Mouse (Mus musculus) midbrain, embryonic 11.5 days (tissue): Measurements from ENCODE around the gene Lenep. TPM values are rescaled to one million over a fixed set of nuclear protein-coding genes. Genes with fewer than 3 reads are reported as not detected.

Source experiments
- ATAC-seq: fragments of 200-750 bp; cut with Nextera tagmentation; 2 replicates; pipeline ENCODE4 v1.8.0; 2017; ENCODE audit warnings: moderate TSS enrichment, moderate library complexity; ENCODE audit not compliant: low FRiP score
- DNase-seq: peaks from one replicate; pipeline ENCODE4 v3.0.0; 2015; ENCODE audit warnings: low spot score; ENCODE audit errors: missing footprints
- H3K27ac ChIP-seq: fragments of 300-500 bp; sonication (generic); 2 replicates; pipeline ENCODE4 v1.5.1; 2014; ENCODE audit warnings: low read depth, low read length
- H3K27me3 ChIP-seq: fragments of 300-500 bp; sonication (generic); 2 replicates; pipeline ENCODE4 v1.6.1; 2014; ENCODE audit warnings: mild to moderate bottlenecking, low read length, moderate library complexity, mixed read lengths; ENCODE audit not compliant: control insufficient read depth, insufficient read depth
- H3K36me3 ChIP-seq: fragments of 300-500 bp; sonication (generic); 2 replicates; pipeline ENCODE4 v1.6.1; 2014; ENCODE audit warnings: mild to moderate bottlenecking, low read length, moderate library complexity, mixed read lengths; ENCODE audit not compliant: control insufficient read depth, insufficient read depth
- H3K4me1 ChIP-seq: fragments of 300-500 bp; sonication (generic); 2 replicates; pipeline ENCODE4 v1.6.1; 2014; ENCODE audit warnings: low read length; ENCODE audit not compliant: control insufficient read depth, insufficient read depth
- H3K4me2 ChIP-seq: fragments of 300-500 bp; sonication (generic); 2 replicates; pipeline ENCODE4 v1.6.1; 2014; ENCODE audit warnings: mild to moderate bottlenecking, moderate library complexity
- H3K4me3 ChIP-seq: fragments of 300-500 bp; sonication (generic); 2 replicates; pipeline ENCODE4 v1.5.1; 2014; ENCODE audit warnings: low read depth, low read length
- H3K9ac ChIP-seq: fragments of 300-500 bp; sonication (generic); 2 replicates; pipeline ENCODE4 v1.6.1; 2014; ENCODE audit warnings: low read length
- H3K9me3 ChIP-seq: fragments of 300-500 bp; sonication (generic); 2 replicates; pipeline ENCODE4 v1.6.1; 2016; ENCODE audit warnings: low read length; ENCODE audit not compliant: control insufficient read depth
- WGBS: fragments of 180-500 bp; shearing (Covaris S2); extraction: QIAGEN DNeasy Blood & Tissue Kit; methylation state at CpG from one replicate; pipeline ENCODE4 v1.1.7; 2014; 5-methylcytosine and 5-hydroxymethylcytosine counted together
- polyA plus RNA-seq: library from polyadenylated mRNA; unstranded; fragments of >200 nt; fragmentation: Nextera tagmentation; extraction: Ambion mirVana; gene quantifications from 2 replicates; pipeline ENCODE4 v1.2.1, GENCODE M21; 2014

Gene Lenep
- polyA plus RNA-seq, 1 experiment from 2014 or later = not detected

DNA sequence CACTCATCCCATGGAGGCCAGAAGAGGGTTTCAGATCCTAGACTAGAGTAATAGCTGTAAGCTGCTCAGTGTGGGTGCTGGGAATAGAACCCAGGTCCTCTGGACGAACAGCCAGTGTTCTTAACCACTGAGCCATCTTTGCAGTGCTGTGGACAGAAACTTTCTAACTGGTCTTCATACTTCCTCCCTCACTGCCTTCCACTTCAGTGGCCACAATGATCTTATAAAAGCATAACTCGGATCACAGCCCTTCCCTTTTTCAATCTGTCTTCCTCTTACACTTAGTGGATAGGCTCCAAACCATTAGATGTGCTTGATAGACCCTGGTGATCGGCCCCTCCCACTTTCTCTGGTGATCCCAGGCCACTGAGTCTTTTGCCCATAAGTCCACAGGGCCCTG is 42.4 kb downstream of the Lenep start:
- H3K9ac ChIP-seq = no peak overlapping the region
- H3K27me3 ChIP-seq = no peaks in the 10 kb centered on the region
- no peak overlapping the region for H3K27ac ChIP-seq
- H3K36me3 ChIP-seq = no peaks in the 10 kb centered on the region
- 83% methylated on average over 3 of the region's 3 CpGs for WGBS
- H3K4me3 ChIP-seq = no peak overlapping the region
- H3K4me1 ChIP-seq = no peaks in the 10 kb centered on the region
- no peak overlapping the region for H3K4me2 ChIP-seq
- no peak for DNase-seq
- H3K9me3 ChIP-seq = no peaks in the 10 kb centered on the region
- ATAC-seq = no peak

DNA sequence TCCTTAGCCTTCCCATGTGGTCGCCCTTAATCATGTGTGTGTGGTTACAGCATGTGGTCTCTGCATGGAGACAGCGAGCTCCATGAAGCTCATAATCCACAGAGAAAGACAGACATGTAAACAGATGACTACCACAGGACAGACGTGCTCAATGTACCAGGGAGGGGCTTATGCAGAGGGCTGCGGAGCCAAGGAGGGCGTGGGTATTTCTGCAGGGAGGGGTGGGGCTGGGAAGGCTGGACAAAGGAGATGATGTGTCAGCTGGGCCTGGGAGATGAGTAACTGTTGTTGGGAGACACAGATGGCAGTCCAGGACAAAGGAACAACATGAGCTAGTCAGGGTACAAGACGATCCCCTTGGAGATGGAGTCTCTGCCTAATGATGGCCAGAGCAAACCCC is 43.0 kb downstream of the Lenep start:
- no peak overlapping the region for H3K9ac ChIP-seq
- no peak overlapping the region for H3K4me2 ChIP-seq
- no peaks in the 10 kb centered on the region for H3K27me3 ChIP-seq
- no peaks in the 10 kb centered on the region for H3K36me3 ChIP-seq
- H3K4me3 ChIP-seq = no peak overlapping the region
- 73% methylated on average over 6 of the region's 6 CpGs for WGBS
- DNase-seq (no peak), ATAC-seq (no peak)
- no peak overlapping the region for H3K27ac ChIP-seq
- no peaks in the 10 kb centered on the region for H3K4me1 ChIP-seq
- H3K9me3 ChIP-seq = no peaks in the 10 kb centered on the region

DNA sequence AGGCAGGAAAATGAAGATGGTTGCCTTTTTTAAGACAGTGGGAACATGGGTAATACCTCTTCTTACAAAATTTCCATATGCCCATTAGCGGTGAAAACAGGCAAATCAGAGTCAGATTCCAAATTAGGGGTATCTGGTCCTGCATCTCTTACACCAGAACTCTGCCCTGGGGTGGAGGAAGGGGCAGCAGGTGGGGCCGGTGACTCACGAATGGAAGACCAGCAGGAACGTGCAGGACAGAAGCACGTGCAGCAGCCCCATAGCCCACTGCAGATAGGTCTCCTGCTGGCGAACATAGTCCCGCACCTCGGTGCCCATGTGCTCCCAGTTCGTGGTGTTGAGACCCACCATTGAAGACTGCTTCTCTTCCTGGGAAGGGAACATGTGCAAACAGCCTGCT is 46.6 kb downstream of the Lenep start:
- Histone ChIP-seq H3K27me3 (no peaks in the 10 kb centered on the region), H3K27ac (no peak overlapping the region), H3K4me2 (no peak overlapping the region), H3K36me3 (no peaks in the 10 kb centered on the region), H3K9me3 (no peaks in the 10 kb centered on the region), H3K4me3 (no peak overlapping the region), H3K9ac (no peak overlapping the region), H3K4me1 (no peaks in the 10 kb centered on the region)
- WGBS = 75% methylated on average over 9 of the region's 9 CpGs
- DNase-seq (no peak), ATAC-seq (no peak)

DNA sequence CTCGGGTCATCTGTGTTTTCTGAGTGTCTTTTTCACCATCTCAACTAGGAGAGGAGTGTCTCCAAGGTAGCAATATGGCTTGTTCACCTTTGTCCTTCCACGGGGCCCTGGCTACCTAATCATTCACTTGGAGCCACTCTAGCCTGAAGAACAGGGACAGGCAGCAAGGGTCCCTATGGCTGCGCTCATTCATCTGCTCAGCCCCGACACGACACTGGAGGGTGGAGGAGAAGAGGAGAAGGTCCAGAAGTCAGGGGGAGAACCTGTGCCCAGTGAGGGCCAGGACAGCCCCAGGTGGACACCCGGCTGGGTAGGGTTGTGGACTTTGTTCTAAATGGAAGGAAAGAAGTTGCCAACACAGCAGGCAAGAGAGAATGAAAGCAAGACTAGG is 47.1 kb downstream of the Lenep start:
- no peak for ATAC-seq
- Histone ChIP-seq H3K4me1 (no peaks in the 10 kb centered on the region), H3K27ac (no peak overlapping the region), H3K36me3 (no peaks in the 10 kb centered on the region), H3K4me3 (no peak overlapping the region), H3K9ac (no peak overlapping the region), H3K9me3 (no peaks in the 10 kb centered on the region), H3K27me3 (no peaks in the 10 kb centered on the region; the same call in 1 of the 2 replicates), H3K4me2 (no peak overlapping the region)
- 79% methylated on average over 6 of the region's 6 CpGs for WGBS
- no peak for DNase-seq

DNA sequence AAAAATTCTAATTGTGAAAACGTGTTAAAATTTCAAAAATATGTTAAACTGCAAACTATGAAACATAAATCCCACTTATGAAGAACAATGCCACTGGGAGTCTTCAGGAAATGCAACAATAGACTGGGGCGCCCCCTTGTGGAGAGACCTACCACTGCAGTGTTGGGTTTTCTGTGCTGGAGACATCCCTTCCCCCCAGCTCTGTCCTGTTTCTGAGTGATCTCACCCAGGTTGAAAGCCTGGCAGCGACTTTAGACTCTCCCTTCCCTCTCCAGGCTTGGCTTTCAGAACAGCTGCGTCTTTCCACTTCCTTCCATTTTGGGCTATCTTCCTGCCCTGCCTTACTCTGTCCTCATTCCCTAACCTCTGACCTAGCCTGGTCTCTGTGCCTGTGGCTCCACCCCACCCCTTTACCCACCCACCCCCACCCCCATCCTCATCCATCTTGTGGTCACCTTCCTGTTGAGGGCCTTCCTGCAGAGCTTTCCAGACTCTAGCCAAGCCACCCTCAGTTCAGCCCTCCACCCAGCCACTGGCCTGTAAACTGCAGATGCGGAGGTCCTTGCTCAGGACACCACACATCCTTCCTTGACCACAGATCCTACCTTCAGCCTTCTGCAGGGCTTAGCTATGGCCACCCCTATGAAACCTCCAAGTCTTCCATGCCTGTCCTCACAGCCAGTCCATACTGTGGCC is 47.6 kb downstream of the Lenep start:
- peak; percentile 98 for DNase-seq
- H3K27me3 ChIP-seq = peaks cover 2% of the 10 kb centered on the region
- H3K9me3 ChIP-seq = no peaks in the 10 kb centered on the region
- no peak overlapping the region for H3K4me2 ChIP-seq
- ATAC-seq = peak; percentile 28; the same call in 1 of the 2 replicates
- no peaks in the 10 kb centered on the region for H3K36me3 ChIP-seq
- no peak overlapping the region for H3K9ac ChIP-seq
- H3K27ac ChIP-seq = no peak overlapping the region
- no peak overlapping the region for H3K4me3 ChIP-seq
- peaks cover 4% of the 10 kb centered on the region for H3K4me1 ChIP-seq
- WGBS = 19% methylated on average over 5 of the region's 5 CpGs

DNA sequence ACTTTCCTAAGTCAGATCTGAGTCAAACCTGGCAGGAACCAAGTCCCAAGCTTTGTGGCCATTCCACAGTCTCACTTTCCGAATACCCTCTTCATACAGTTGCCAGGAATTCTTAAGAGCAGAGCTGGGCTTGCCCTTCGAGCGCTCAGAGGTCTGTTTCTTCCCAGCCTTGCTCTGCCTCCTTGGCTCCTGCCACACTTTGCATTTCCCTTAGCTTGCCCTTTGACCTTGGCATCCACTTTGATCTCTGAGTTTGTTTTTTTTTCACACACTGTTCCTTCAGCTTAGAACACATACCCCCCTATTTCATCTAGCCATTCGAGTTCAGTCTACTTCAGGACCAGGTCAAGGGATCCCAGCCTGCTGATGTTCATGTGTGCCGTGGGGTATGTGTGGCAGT is 51.3 kb downstream of the Lenep start:
- no peak for ATAC-seq
- DNase-seq = no peak
- Histone ChIP-seq H3K4me1 (peaks cover 13% of the 10 kb centered on the region), H3K27me3 (peaks cover 10% of the 10 kb centered on the region), H3K36me3 (no peaks in the 10 kb centered on the region), H3K4me2 (no peak overlapping the region), H3K9me3 (no peaks in the 10 kb centered on the region), H3K4me3 (no peak overlapping the region), H3K9ac (no peak overlapping the region), H3K27ac (no peak overlapping the region)
- WGBS = 66% methylated on average over 5 of the region's 5 CpGs

Other genes starting within 250 kb of the Lenep start
- 4.5 and 4.7 TPM in 2 replicates for gene Hcn3, start 242.6 kb downstream of the Lenep start, polyA plus RNA-seq
- gene Clk2, start 238.0 kb downstream of the Lenep start, polyA plus RNA-seq = 24.1 and 29.5 TPM in 2 replicates
- 74.4 and 77.2 TPM in 2 replicates for gene Scamp3, start 225.3 kb downstream of the Lenep start, polyA plus RNA-seq
- gene Fam189b, start 219.7 kb downstream of the Lenep start, polyA plus RNA-seq = 16.5 and 20.2 TPM in 2 replicates
- 41.4 and 45.9 TPM in 2 replicates for gene Gba, start 199.9 kb downstream of the Lenep start, polyA plus RNA-seq
- gene Thbs3, start 187.6 kb downstream of the Lenep start, polyA plus RNA-seq = 50.7 and 55.8 TPM in 2 replicates
- 174 and 179 TPM in 2 replicates for gene Mtx1, start 175.7 kb downstream of the Lenep start, polyA plus RNA-seq
- gene Muc1, start 173.7 kb downstream of the Lenep start, polyA plus RNA-seq = 2.7 and 4.4 TPM in 2 replicates
- 261 and 270 TPM in 2 replicates for gene Krtcap2, start 156.8 kb downstream of the Lenep start, polyA plus RNA-seq
- 7.1 and 8.5 TPM in 2 replicates for gene Trim46, start 156.5 kb downstream of the Lenep start, polyA plus RNA-seq
- 83.0 and 87.2 TPM in 2 replicates for gene Dpm3, start 143.4 kb downstream of the Lenep start, polyA plus RNA-seq
- 33.0 and 34.7 TPM in 2 replicates for gene Slc50a1, start 132.2 kb downstream of the Lenep start, polyA plus RNA-seq
- 12.2 and 12.5 TPM in 2 replicates for gene Efna1, start 121.7 kb downstream of the Lenep start, polyA plus RNA-seq
- 4.6 and 6.4 TPM in 2 replicates for gene Efna3, start 79.8 kb downstream of the Lenep start, polyA plus RNA-seq
- gene Efna4, start 64.8 kb downstream of the Lenep start, polyA plus RNA-seq = 15.3 and 17.5 TPM in 2 replicates
- gene Adam15, start 52.8 kb downstream of the Lenep start, polyA plus RNA-seq = 17.0 and 18.7 TPM in 2 replicates
- gene Dcst2, start 40.8 kb downstream of the Lenep start, polyA plus RNA-seq = 0.33 TPM in 1 of 2 replicates, not detected in the other
- gene Dcst1, start 37.5 kb downstream of the Lenep start, polyA plus RNA-seq = 0.23 and 0.40 TPM in 2 replicates
- 0.27 and 0.32 TPM in 2 replicates for gene Zbtb7b, start 8.0 kb downstream of the Lenep start, polyA plus RNA-seq
- gene Flad1, start 9.1 kb upstream of the Lenep start, polyA plus RNA-seq = 25.0 and 25.4 TPM in 2 replicates
- 420 and 441 TPM in 2 replicates for gene Cks1b, start 15.6 kb upstream of the Lenep start, polyA plus RNA-seq
- 23.4 and 26.2 TPM in 2 replicates for gene Shc1, start 15.7 kb upstream of the Lenep start, polyA plus RNA-seq
- gene Pygo2, start 27.4 kb upstream of the Lenep start, polyA plus RNA-seq = 47.2 and 52.5 TPM in 2 replicates
- 7.5 and 8.3 TPM in 2 replicates for gene Pbxip1, start 33.9 kb upstream of the Lenep start, polyA plus RNA-seq
- gene Pmvk, start 51.7 kb upstream of the Lenep start, polyA plus RNA-seq = 67.1 and 69.7 TPM in 2 replicates
- gene Kcnn3, start 117.4 kb upstream of the Lenep start, polyA plus RNA-seq = 1.3 and 1.4 TPM in 2 replicates